In the genomic region with DNA sequence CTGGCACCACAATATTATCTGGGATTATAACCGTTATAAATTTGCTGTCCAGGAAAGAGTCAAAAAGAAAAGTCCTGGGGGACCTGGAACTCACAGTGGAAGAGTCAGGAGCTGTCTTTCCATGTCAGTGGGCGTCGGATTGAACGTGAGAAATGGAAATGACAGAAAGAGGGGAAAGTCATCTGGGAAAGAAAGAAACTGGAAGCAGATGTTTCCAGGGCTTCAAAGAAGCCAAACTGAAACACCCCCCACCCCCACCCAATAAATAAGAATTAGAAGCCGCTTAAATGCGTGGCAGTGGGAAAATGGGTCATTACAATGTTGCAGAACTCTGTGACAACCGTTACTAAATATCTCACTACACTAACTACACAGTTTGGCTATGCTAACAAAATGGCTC, we compare ENCODE assay signal across 22 mouse cellular contexts.
DNase-seq lines count a peak whose midpoint lies in the region; ATAC-seq and TF ChIP-seq lines count a peak whose summit lies in the region.
"Had no signal": no experiment of that assay in that cellular context is flagged by ENCODE, and none has a peak within 500 bp of the region (broad histone marks: within the 10 kb centered on the region; RNA-seq: fewer than 3 reads in every experiment).

No protein-coding gene starts in this region.

- H3K9ac ChIP-seq in embryonic facial prominence, embryonic 11.5 days (replicated peaks; ENCODE audit: low read length): no peak overlapping the region
- no peak overlapping the region for H3K9ac ChIP-seq in midbrain, embryonic 14.5 days (replicated peaks; ENCODE audit: low read length)
- no peak overlapping the region for H3K9ac ChIP-seq in midbrain, postnatal 0 days (replicated peaks; ENCODE audit: low read length, poor library complexity, severe bottlenecking)
- H3K9ac ChIP-seq: embryonic facial prominence, embryonic 12.5 days; forebrain, embryonic 12.5 days; forebrain, embryonic 15.5 days; hindbrain, embryonic 12.5 days had no signal

- no peak for ATAC-seq in embryonic facial prominence, embryonic 11.5 days (replicated peaks; ENCODE audit: insufficient number of reproducible peaks, low FRiP score, low TSS enrichment, low read depth)
- no peak for ATAC-seq in midbrain, embryonic 14.5 days (ENCODE audit: low FRiP score, low TSS enrichment)
- no peak for ATAC-seq in midbrain, postnatal 0 days (ENCODE audit: low FRiP score)
- ATAC-seq: forebrain, embryonic 15.5 days; hindbrain, postnatal 0 days had no signal

- H3K4me1 ChIP-seq in embryonic facial prominence, embryonic 11.5 days (ENCODE audit: control insufficient read depth, insufficient read depth, low read length): no peaks in the 10 kb centered on the region
- peaks cover 4% of the 10 kb centered on the region; the same call in 1 of the 2 replicates for H3K4me1 ChIP-seq in embryonic facial prominence, embryonic 10.5 days
- H3K4me1 ChIP-seq in midbrain, embryonic 14.5 days (ENCODE audit: control insufficient read depth, insufficient read depth, low read length): no peaks in the 10 kb centered on the region
- H3K4me1 ChIP-seq in midbrain, postnatal 0 days (ENCODE audit: insufficient read depth, low read length): no peaks in the 10 kb centered on the region
- H3K4me1 ChIP-seq: embryonic facial prominence, embryonic 12.5 days; forebrain, embryonic 15.5 days; heart, embryonic 10.5 days had no signal

- H3K4me3 ChIP-seq in embryonic facial prominence, embryonic 11.5 days (ENCODE audit: low read depth, low read length): no peak overlapping the region
- H3K4me3 ChIP-seq in embryonic facial prominence, embryonic 10.5 days: no peak overlapping the region
- no peak overlapping the region for H3K4me3 ChIP-seq in midbrain, embryonic 14.5 days (replicated peaks; ENCODE audit: low read depth, low read length)
- H3K4me3 ChIP-seq in midbrain, postnatal 0 days (ENCODE audit: low read depth, low read length): no peak overlapping the region
- H3K4me3 ChIP-seq: embryonic facial prominence, embryonic 12.5 days; erythroblast, embryonic 14.5 days; forebrain, embryonic 12.5 days; forebrain, embryonic 15.5 days; heart, adult 2 months; heart, embryonic 10.5 days; hindbrain, embryonic 12.5 days had no signal

- H3K27me3 ChIP-seq in embryonic facial prominence, embryonic 11.5 days (ENCODE audit: control insufficient read depth, insufficient read depth, low read length): no peaks in the 10 kb centered on the region
- no peaks in the 10 kb centered on the region for H3K27me3 ChIP-seq in embryonic facial prominence, embryonic 10.5 days (replicated peaks; ENCODE audit: low read depth, poor library complexity, severe bottlenecking)
- no peaks in the 10 kb centered on the region for H3K27me3 ChIP-seq in midbrain, embryonic 14.5 days (ENCODE audit: control insufficient read depth, insufficient read depth, low read length)
- H3K27me3 ChIP-seq in midbrain, postnatal 0 days (ENCODE audit: insufficient read depth, low read length): no peaks in the 10 kb centered on the region
- H3K27me3 ChIP-seq: embryonic facial prominence, embryonic 12.5 days; hindbrain, embryonic 12.5 days had no signal

- peak; percentile 12 for DNase-seq in embryonic facial prominence, embryonic 11.5 days (ENCODE audit: low spot score)
- DNase-seq in embryonic facial prominence, embryonic 10.5 days (ENCODE audit: low spot score): no peak
- DNase-seq in midbrain, embryonic 14.5 days: peak; percentile 32
- DNase-seq in midbrain, postnatal 0 days (ENCODE audit: low spot score): no peak
- DNase-seq in retina, postnatal 1 day: peak; percentile 79
- DNase-seq in urinary bladder, postnatal 36 days (ENCODE audit: low spot score in 2 of 2): no peak
- no peak for DNase-seq in urinary bladder, postnatal 14 days (ENCODE audit: low spot score)
- DNase-seq: adrenal gland, adult 8-10 months; adrenal gland, postnatal 25 days; cerebellum, adult 11 months; cerebellum, adult 2 months; cerebellum, adult 9-11 months; cerebellum, postnatal 25 days; gastrocnemius, postnatal 25 days; heart, adult 2 months had no signal

- no peaks in the 10 kb centered on the region for H3K36me3 ChIP-seq in embryonic facial prominence, embryonic 11.5 days (replicated peaks; ENCODE audit: control insufficient read depth, insufficient read depth, low read depth, low read length)
- no peaks in the 10 kb centered on the region for H3K36me3 ChIP-seq in embryonic facial prominence, embryonic 10.5 days (replicated peaks)
- no peaks in the 10 kb centered on the region for H3K36me3 ChIP-seq in midbrain, embryonic 14.5 days (ENCODE audit: control insufficient read depth, insufficient read depth, low read length)
- H3K36me3 ChIP-seq in midbrain, postnatal 0 days (ENCODE audit: insufficient read depth, low read length): no peaks in the 10 kb centered on the region
- H3K36me3 ChIP-seq: embryonic facial prominence, embryonic 12.5 days; forebrain, embryonic 12.5 days; forebrain, embryonic 15.5 days; heart, embryonic 10.5 days; hindbrain, embryonic 12.5 days had no signal

- no peaks in the 10 kb centered on the region for H3K9me3 ChIP-seq in embryonic facial prominence, embryonic 11.5 days (replicated peaks; ENCODE audit: control insufficient read depth, low read length)
- no peaks in the 10 kb centered on the region for H3K9me3 ChIP-seq in embryonic facial prominence, embryonic 10.5 days
- no peaks in the 10 kb centered on the region for H3K9me3 ChIP-seq in midbrain, embryonic 14.5 days (ENCODE audit: control insufficient read depth, low read length)
- H3K9me3 ChIP-seq in midbrain, postnatal 0 days (ENCODE audit: low read length): no peaks in the 10 kb centered on the region
- H3K9me3 ChIP-seq: embryonic facial prominence, embryonic 12.5 days; forebrain, embryonic 12.5 days; forebrain, embryonic 15.5 days; heart, embryonic 10.5 days; hindbrain, embryonic 12.5 days had no signal

- TF ChIP-seq CTCF in midbrain, postnatal 0 days (IDR thresholded peaks at IDR 0.05): no peak

- no peak overlapping the region for H3K27ac ChIP-seq in embryonic facial prominence, embryonic 11.5 days (replicated peaks; ENCODE audit: low read depth, low read length)
- H3K27ac ChIP-seq in embryonic facial prominence, embryonic 10.5 days (replicated peaks): no peak overlapping the region
- H3K27ac ChIP-seq in midbrain, embryonic 14.5 days (replicated peaks; ENCODE audit: low read depth, low read length): no peak overlapping the region
- H3K27ac ChIP-seq in midbrain, postnatal 0 days (ENCODE audit: low read depth, low read length): no peak overlapping the region
- H3K27ac ChIP-seq: embryonic facial prominence, embryonic 12.5 days; forebrain, embryonic 12.5 days; forebrain, embryonic 15.5 days; heart, adult 2 months; heart, embryonic 10.5 days; hindbrain, embryonic 12.5 days; hindbrain, postnatal 0 days had no signal

- H3K4me2 ChIP-seq in embryonic facial prominence, embryonic 11.5 days (ENCODE audit: low read depth, low read length): no peak overlapping the region
- no peak overlapping the region for H3K4me2 ChIP-seq in midbrain, embryonic 14.5 days (ENCODE audit: low read length)
- no peak overlapping the region for H3K4me2 ChIP-seq in midbrain, postnatal 0 days (ENCODE audit: low read depth, low read length, poor library complexity, severe bottlenecking)
- H3K4me2 ChIP-seq: embryonic facial prominence, embryonic 12.5 days; forebrain, embryonic 12.5 days; forebrain, embryonic 15.5 days; hindbrain, embryonic 12.5 days had no signal

- WGBS in embryonic facial prominence, embryonic 11.5 days: 42% methylated on average over 7 of the region's 7 CpGs
- WGBS in embryonic facial prominence, embryonic 10.5 days: 59% methylated on average over 7 of the region's 7 CpGs
- 31% methylated on average over 7 of the region's 7 CpGs for WGBS in midbrain, embryonic 14.5 days
- 35% methylated on average over 7 of the region's 7 CpGs for WGBS in midbrain, postnatal 0 days

Comparison
In these comparisons a context has a peak if more than half of its experiments do, and no peak if none do; other contexts are left out.
1. DNase-seq: peak in embryonic facial prominence, embryonic 11.5 days (single experiment), midbrain, embryonic 14.5 days (single experiment) and retina, postnatal 1 day (single experiment); none in embryonic facial prominence, embryonic 10.5 days (single experiment), midbrain, postnatal 0 days (single experiment), urinary bladder, postnatal 36 days (0 of 2) and urinary bladder, postnatal 14 days (single experiment).